Mouse (Mus musculus) left cerebral cortex, adult 2 months (tissue): ENCODE data around the gene Gm28710. TPM values are rescaled to one million over a fixed set of nuclear protein-coding genes. Genes with fewer than 3 reads are reported as not detected.

Experiments
- DNase-seq, 2 experiments: peaks; one replicate each; pipeline ENCODE4 v3.0.0; 2021 to 2022; ENCODE audit warnings: low spot score in 2 of 2, mixed read lengths in 1 of 2; ENCODE audit errors: extremely low spot score in 1 of 2
- H3K27ac ChIP-seq: fragments of 200-600 bp; 2 replicates; pipeline ENCODE4 v1.8.1; 2022
- H3K4me3 ChIP-seq: fragments of 200-600 bp; 2 replicates; pipeline ENCODE4 v1.8.1; 2022
- CTCF ChIP-seq: fragments of 200-600 bp; IDR thresholded peaks from 2 replicates; pipeline ENCODE4 v1.8.1; 2022; ENCODE audit warnings: antibody characterized with exemption, mild to moderate bottlenecking, moderate library complexity
- intact Hi-C: fragments of 180-260 bp; cut with DNase I; formaldehyde crosslinking; loops from one replicate; pipeline ENCODE4 v1.15.1; 2025
- long read RNA-seq, 2 experiments: library from polyadenylated mRNA; stranded (forward); transcript quantifications; one replicate each; pipeline ENCODE4 v2.0.0; 2021; ENCODE audit warnings: borderline mapping rate in 2 of 2
- total RNA-seq, 2 experiments: library from RNA; stranded (reverse); gene quantifications; 2 replicates each; pipeline ENCODE4 v1.2.3; 2021

The Gm28710 gene
- not detected for total RNA-seq
- long read RNA-seq, experiment 1, result 0 reads
- long read RNA-seq, experiment 2, result 0 reads

DNA sequence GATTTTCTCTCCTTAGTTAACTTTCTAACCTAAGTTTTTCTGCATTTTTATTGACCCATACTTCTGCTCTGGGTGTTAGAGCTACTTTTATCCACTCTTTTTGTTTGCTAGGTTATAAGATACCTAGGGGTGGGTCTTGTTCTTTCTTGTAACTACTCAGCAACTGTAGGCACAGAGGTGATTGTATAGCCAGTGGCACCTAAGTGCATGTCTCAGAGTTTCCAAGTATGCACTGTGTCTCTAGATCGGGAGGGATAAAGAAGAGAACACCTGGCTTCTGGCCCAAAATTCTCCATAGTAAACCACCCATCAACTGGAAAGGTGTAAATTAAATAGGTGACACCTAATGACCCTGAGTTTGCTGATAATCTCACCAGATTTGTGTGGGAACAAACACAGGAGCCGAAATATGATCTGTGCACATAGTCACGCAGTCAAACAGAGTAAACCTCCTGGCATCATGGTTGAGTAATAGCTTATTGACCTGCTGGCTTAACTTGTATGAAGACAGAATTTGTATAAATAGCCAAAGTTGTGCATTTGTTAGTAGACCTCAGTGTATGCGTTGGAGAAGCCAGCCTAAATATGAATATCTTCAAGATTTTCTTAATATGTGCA is at the start of gene Gm28710:
Gene Gm28710 (plus strand): TSS at position 568 of the 618 bp plus-strand sequence.
- Histone ChIP-seq H3K4me3 (no peak within 1 kb of the TSS), H3K27ac (no peak within 1 kb of the TSS)
- intact Hi-C loops, result no loop called here
- no peak for DNase-seq
- TF ChIP-seq CTCF, result no peak

- intact Hi-C loops, result no loop called here
- no peak for TF ChIP-seq CTCF
- Histone ChIP-seq H3K27ac (no peak overlapping the region), H3K4me3 (no peak overlapping the region)
- DNase-seq, result no peak
Observed at GRCm38 (mm10) chr5:16777176-16777575, 14.4 kb upstream of the Gm28710 start.

- Histone ChIP-seq H3K4me3 (no peak overlapping the region), H3K27ac (no peak overlapping the region)
- TF ChIP-seq CTCF, result no peak
- intact Hi-C loops, result no loop called here
- DNase-seq, result no peak
Observed at GRCm38 (mm10) chr5:16778610-16779172, 12.9 kb upstream of the Gm28710 start.

DNA sequence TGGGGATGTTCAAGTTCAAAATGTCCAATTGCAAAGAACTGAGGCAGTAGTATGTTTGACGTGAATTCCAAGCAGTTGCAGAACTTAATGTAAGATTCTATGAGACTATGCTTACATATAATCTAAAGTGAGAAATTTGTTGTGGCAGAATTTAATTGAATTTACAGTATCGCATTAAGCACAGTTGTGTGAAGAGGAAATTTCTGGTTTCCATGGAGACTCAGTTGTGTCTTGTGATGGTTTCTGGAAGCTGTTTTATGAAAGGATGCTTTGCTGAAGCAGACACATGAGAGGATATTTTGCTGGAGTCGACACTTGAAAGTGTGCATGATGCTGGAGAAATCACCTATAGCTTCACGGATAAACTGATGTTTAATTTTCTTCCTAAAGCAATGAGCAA is 6.0 kb upstream of the Gm28710 start:
- intact Hi-C loops, result no loop called here
- H3K4me3 ChIP-seq, result no peak overlapping the region

GRCm38 (mm10) chr5:16794972-16795371 is 3.4 kb downstream of the Gm28710 start:
- Histone ChIP-seq H3K27ac (no peak overlapping the region), H3K4me3 (no peak overlapping the region)
- DNase-seq, result peak in 1 of 2 experiments; percentile 11
- no peak for TF ChIP-seq CTCF
- intact Hi-C loops, result no loop called here

More for the DNA sequence above, 6.0 kb upstream of the Gm28710 start:
- no peak overlapping the region for H3K27ac ChIP-seq
- TF ChIP-seq CTCF, result no peak
- no peak for DNase-seq

DNA sequence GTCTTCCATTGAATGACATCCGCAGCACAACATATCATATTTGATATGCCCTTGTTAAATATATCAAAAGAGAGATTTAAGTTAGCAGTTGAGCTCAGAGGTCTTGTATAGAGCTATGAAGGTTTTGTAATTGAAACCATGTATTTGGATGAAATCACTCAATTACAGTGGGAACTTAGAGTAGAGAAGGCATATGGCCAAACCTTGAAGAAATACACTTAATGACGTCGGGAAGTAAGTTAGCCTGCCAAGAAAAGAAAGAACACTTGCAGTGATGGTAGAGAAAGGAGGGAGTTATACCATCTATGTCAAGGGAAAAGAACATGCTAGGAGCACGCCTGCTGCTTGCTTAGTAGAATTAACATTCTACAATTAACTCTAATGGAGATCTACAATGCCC is 11.1 kb downstream of the Gm28710 start:
- no peak for TF ChIP-seq CTCF
- H3K27ac ChIP-seq, result no peak overlapping the region
- intact Hi-C loops, result no loop called here
- no peak overlapping the region for H3K4me3 ChIP-seq
- no peak for DNase-seq

DNA sequence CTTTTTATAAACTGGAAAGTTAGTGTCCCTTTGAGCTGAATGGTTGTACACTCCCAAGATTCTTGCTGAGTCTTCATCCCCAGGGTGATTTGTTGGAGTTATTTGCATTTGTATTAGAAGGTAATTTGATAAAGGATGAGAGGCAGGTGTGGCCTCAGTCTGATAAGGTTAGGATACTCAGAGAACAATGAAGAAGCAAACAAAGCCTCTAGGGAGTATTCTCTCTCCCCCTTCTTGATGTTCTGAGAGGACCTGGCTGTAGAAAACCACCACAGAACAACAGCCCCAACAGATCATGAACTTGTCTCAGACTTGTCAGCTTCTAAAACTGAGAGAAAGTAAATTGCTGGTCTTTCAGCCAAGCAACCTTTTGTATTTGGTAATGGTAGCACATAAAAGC is 47.4 kb downstream of the Gm28710 start:
- no peak for TF ChIP-seq CTCF
- Histone ChIP-seq H3K4me3 (no peak overlapping the region), H3K27ac (no peak overlapping the region)
- no peak for DNase-seq
- intact Hi-C loops, result no loop called here

- H3K4me3 ChIP-seq, result no peak overlapping the region
- peak; percentile 69 for TF ChIP-seq CTCF
- H3K27ac ChIP-seq, result no peak overlapping the region
- intact Hi-C loops, result loop anchor here (1.0 to 10.0 kb wide), 3 partner anchors 560 to 1165 kb away; no protein-coding TSS in a partner anchor
- peak; percentile 35 to 40 for DNase-seq
Observed at GRCm38 (mm10) chr5:16869309-16869915, 77.8 kb downstream of the Gm28710 start.

- intact Hi-C loops, result no loop called here
- H3K27ac ChIP-seq, result no peak overlapping the region
- TF ChIP-seq CTCF, result peak; percentile 48
- no peak overlapping the region for H3K4me3 ChIP-seq
- DNase-seq, result no peak
Observed at GRCm38 (mm10) chr5:16894161-16894560, 102.6 kb downstream of the Gm28710 start.

GRCm38 (mm10) chr5:16919791-16920190 is 128.2 kb downstream of the Gm28710 start:
- Histone ChIP-seq H3K27ac (no peak overlapping the region), H3K4me3 (no peak overlapping the region)
- intact Hi-C loops, result no loop called here
- no peak for TF ChIP-seq CTCF
- DNase-seq, result no peak

- DNase-seq, result no peak
- Histone ChIP-seq H3K4me3 (no peak overlapping the region), H3K27ac (no peak overlapping the region)
- TF ChIP-seq CTCF, result no peak
- intact Hi-C loops, result no loop called here
Observed at GRCm38 (mm10) chr5:16922473-16922872, 130.9 kb downstream of the Gm28710 start.

Other genes starting within 250 kb of the Gm28710 start
- gene Hgf, start 238.3 kb upstream of the Gm28710 start, total RNA-seq, result 1 to 10 TPM; 7.2 to 8.5 TPM